Mouse (Mus musculus): Measurements from ENCODE around the gene Iffo1. TPM values are rescaled to one million over a fixed set of nuclear protein-coding genes. Genes with fewer than 3 reads are reported as not detected.

Gene Iffo1
- total RNA-seq, 2 experiments from 2014 or later: 63.0 to 69.1 TPM

DNA sequence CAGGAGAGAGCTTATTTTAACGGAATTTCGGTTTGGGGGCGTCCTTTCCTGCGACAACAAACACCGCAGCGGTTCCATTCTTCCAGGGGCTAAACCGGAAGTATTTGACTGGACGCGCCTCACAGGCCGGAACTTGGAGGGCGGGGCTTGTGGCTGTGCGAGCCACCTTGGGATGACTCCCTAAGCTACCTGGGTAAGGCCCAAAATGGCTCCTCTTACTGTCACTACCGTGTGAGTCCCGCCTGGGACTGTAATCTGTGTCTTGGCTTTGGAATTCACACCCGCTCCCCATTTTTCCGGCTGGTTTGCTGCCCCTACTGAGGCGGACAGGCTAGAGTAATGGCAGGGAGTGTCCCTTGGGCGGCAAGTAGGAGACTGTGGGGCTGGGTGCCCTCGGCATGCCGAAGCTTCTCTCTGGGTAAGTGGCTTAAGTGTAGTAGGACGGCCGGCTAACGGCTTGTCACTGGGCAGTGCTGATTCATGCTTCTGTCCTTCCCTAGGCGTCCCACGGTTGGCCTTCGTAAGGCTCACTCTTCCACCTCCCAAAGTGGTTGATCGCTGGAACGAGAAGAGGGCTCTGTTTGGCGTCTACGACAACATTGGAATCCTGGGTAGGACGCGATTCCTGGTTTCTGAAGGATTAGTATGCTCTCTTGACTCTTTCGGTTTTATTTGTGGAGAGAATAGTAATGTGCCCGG is 47.1 kb downstream of the Iffo1 start:
- DNase-seq (ENCODE audit: low spot score in 2 of 2): peak; percentile 86 to 91

DNA sequence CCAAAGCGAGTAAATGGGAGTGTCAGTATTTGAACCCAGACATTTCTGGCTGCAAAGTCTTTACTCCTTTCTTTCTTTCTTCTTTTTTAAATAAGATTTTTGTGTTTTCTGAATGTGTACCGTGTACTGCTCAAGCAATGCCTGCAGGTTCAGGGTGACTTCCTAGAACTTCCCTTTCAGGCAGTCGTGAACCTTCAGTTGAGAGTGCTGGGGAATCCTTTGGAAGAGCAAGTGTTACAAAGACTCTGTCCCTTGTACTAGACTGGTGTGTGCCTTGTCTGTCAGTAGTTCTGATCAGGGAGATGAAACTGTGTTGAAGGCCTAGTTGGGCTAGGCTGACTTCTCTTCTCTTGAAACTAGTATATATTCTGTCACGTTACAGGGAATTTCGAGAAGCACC is 47.8 kb downstream of the Iffo1 start:
- DNase-seq (ENCODE audit: low spot score in 2 of 2): no peak

DNA sequence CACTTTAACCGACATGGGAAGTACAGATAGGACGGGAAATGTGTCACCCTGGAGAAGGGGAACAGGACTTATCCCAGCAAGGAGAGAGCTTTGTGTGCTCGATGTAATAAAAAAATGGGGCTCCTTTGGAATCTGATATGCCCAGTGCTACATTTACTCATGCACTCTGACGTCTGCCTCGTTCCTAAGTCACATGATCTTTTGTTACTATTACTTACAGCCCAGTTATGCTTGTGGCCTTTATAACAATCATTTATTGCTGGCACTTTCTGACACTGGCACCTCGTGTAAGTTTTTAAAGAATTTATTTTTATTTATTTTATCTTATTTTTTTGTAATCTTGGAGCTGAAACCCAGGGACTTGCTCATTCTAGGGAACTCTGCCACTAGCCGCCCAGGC is 48.3 kb downstream of the Iffo1 start:
- no peak for DNase-seq (ENCODE audit: low spot score in 2 of 2)

DNA sequence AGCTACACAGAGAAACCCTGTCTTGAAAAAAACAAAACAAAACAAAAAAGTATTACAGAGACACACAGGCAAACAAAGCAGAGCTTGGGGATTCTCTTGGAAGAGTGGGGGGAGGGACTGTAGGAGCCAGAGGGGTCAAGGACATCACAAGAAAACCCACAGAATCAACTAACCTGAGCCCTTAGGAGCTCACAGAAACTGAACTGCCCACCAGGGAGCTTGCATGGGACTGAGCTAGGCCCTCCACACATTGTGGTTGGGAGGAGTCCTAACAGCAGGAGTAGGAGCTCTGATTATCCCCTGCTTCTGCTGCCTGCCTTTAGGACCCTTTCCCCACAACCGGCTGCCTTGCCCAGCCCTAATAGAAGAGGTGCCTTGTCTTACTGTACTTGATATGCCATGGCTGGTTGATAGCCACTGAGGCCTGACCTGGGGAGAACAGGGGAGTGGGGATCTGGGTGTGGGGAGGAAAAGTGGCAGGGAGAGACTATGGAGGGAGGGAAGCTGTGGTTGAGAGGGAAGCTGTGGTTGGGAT is 50.6 kb downstream of the Iffo1 start:
- no peak for DNase-seq (ENCODE audit: low spot score in 2 of 2)

DNA sequence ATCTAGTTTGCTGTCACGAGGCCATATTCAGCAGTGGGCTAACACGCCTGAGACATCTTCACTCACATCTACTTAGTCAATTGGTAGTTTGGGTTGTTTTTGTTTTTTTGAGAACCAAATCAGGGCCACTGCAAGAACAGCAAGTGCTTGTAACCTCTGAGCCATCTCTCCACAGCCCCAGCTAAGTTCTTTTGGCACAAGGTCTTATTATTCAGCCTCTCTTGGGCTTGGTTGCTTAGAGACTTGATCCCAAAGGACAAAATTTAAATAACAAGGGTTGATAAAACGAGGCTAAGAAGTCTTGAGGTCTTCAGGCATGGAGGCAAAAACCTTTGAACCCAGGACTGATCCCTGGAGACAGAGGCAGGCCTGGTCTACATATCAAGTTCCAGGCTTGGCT is 51.3 kb downstream of the Iffo1 start:
- DNase-seq (ENCODE audit: low spot score in 2 of 2): no peak

DNA sequence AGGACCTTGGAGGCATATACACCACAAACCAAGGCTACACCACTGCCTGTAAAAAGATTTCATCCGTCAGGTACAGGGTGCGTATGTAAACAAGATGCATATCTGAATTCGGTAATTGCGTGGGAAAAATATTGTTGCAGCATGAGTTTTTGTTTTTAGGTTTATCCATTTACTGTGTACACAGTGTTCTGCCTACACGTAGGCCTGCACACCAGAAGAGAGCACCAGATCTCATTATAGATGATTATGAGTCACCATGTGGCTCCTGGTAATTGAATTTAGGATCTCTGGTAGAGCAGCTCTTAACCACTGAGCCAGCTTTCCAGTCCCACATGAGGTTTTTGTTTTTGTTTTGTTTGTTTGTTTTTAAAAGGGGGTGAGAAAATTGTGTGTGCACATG is 52.1 kb downstream of the Iffo1 start:
- peak in 1 of 2 experiments; percentile 66 for DNase-seq (ENCODE audit: low spot score in 2 of 2)

DNA sequence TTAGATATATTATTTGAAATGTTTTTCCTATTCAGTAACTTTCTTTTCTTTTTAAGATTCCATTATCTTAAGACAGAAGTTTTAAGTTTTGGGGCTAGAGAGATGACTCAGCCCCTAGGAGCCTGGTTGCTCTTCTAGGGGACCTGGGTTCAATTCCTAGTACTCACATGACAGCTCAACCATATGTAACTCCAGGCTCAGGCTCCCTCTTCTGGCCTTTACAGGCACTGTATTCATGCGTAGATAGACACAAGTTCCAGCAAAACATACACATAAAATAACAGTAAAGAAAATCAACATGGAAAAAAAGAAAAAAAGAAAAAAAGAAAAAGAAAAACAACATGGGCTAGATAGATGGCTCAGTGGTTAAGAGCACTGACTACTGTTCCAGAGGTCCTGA is 65.4 kb downstream of the Iffo1 start:
- no peak for DNase-seq (ENCODE audit: low spot score in 2 of 2)

Small RNAs within 50 kb of the gene (microRNA-seq; reads per million reads assigned to microRNA genes)
- gene Mir3098 (0.49 to 0.59 reads per million in 2 experiments), gene Mir7045 (1.2 to 2.5 reads per million in 2 experiments)

Other genes with a start within 250 kb of the Iffo1 start
- 1 to 10 TPM; 2.6 to 3.6 TPM for gene Lag3, start 233.5 kb upstream of the Iffo1 start, total RNA-seq (2021)
- gene Ptms, start 225.1 kb upstream of the Iffo1 start, total RNA-seq (2021): 1,000 to 10,000 TPM; 1,033 to 1,052 TPM
- gene Mlf2, start 213.9 kb upstream of the Iffo1 start, total RNA-seq (2021): 100 to 1,000 TPM; 631 to 670 TPM
- gene Cops7a, start 179.7 kb upstream of the Iffo1 start, total RNA-seq (2021): 100 to 1,000 TPM; 154 to 161 TPM
- 100 to 1,000 TPM; 168 to 191 TPM for gene Pianp, start 148.5 kb upstream of the Iffo1 start, total RNA-seq (2021)
- gene Zfp384, start 136.1 kb upstream of the Iffo1 start, total RNA-seq (2021): 10 to 100 TPM; 43.1 to 44.9 TPM
- gene Ing4, start 105.5 kb upstream of the Iffo1 start, total RNA-seq (2021): 10 to 100 TPM; 54.1 to 54.6 TPM
- gene Acrbp, start 95.6 kb upstream of the Iffo1 start, total RNA-seq (2021): 10 to 100 TPM; 15.7 to 17.7 TPM
- gene Lpar5, start 77.3 kb upstream of the Iffo1 start, total RNA-seq (2021): under 1 TPM; 0.56 to 0.87 TPM
- 100 to 1,000 TPM; 153 to 176 TPM for gene Chd4, start 49.3 kb upstream of the Iffo1 start, total RNA-seq (2021)
- 10 to 100 TPM; 31.3 to 32.4 TPM for gene Nop2, start 13.3 kb upstream of the Iffo1 start, total RNA-seq (2021)
- gene Gapdh, start 21.2 kb downstream of the Iffo1 start, total RNA-seq (2021): 1,000 to 10,000 TPM; 2,555 to 2,598 TPM
- gene Ncapd2, start 46.5 kb downstream of the Iffo1 start, total RNA-seq (2021): 10 to 100 TPM; 20.4 to 25.8 TPM
- 10 to 100 TPM; 63.2 to 72.2 TPM for gene Mrpl51, start 46.6 kb downstream of the Iffo1 start, total RNA-seq (2021)
- gene Vamp1, start 70.3 kb downstream of the Iffo1 start, total RNA-seq (2021): 10 to 100 TPM; 82.2 to 86.4 TPM
- gene Tapbpl, start 86.6 kb downstream of the Iffo1 start, total RNA-seq (2021): 1 to 10 TPM; 4.1 to 4.4 TPM
- not detected for gene Cd27, start 91.8 kb downstream of the Iffo1 start, total RNA-seq (2021)
- not detected for gene Tuba3a, start 140.8 kb downstream of the Iffo1 start, total RNA-seq (2021)
- 1 to 10 TPM; 6.5 to 7.4 TPM for gene Ltbr, start 168.6 kb downstream of the Iffo1 start, total RNA-seq (2021)
- 1 to 10 TPM; 3.6 to 6.6 TPM for gene Scnn1a, start 175.4 kb downstream of the Iffo1 start, total RNA-seq (2021)
- 10 to 100 TPM; 11.7 to 11.8 TPM for gene Tnfrsf1a, start 204.1 kb downstream of the Iffo1 start, total RNA-seq (2021)
- gene Plekhg6, start 235.6 kb downstream of the Iffo1 start, total RNA-seq (2021): under 1 TPM; 0.13 to 0.17 TPM